Mouse (Mus musculus): Measurements from ENCODE around the gene Sh3gl3. TPM values are rescaled to one million over a fixed set of nuclear protein-coding genes. Genes with fewer than 3 reads are reported as not detected.
A peak's percentile ranks its signal among the peaks of the same experiment; 100 is the strongest.

The Sh3gl3 gene
- 8.9 and 12.9 TPM in 2 replicates for total RNA-seq (2021)
- long read RNA-seq, experiment 1, transcript Sh3gl3-201 (9 exons, 1,647 nt) = major isoform, 17 of 22 reads
- long read RNA-seq, experiment 1, partial matches to known transcripts = 0 of 22 reads
- long read RNA-seq, experiment 1, other reads (novel, unspliced or antisense) = 1 of 22 reads
- long read RNA-seq, experiment 2, transcript Sh3gl3-201 (9 exons, 1,647 nt) = major isoform, 10 of 13 reads
- long read RNA-seq, experiment 2, partial matches to known transcripts = 0 of 13 reads
- long read RNA-seq, experiment 2, other reads (novel, unspliced or antisense) = 1 of 13 reads

- no peak for DNase-seq
These were observed at the start of gene Sh3gl3 for GRCm38 (mm10) chr7:82173540-82173939. TSS of gene Sh3gl3 (plus strand) at chr7:82173840.

GRCm38 (mm10) chr7:82138196-82138595, 35.4 kb upstream of the Sh3gl3 start:
- no peak for DNase-seq

- DNase-seq = no peak
These were observed 26.5 kb upstream of the Sh3gl3 start for GRCm38 (mm10) chr7:82147151-82147550.

- no peak for DNase-seq
These were observed 9.0 kb upstream of the Sh3gl3 start for GRCm38 (mm10) chr7:82164681-82165080.

- DNase-seq = peak; percentile 92
These were observed 1.1 kb downstream of the Sh3gl3 start for GRCm38 (mm10) chr7:82174571-82175326.

- DNase-seq = no peak
These were observed 1.7 kb downstream of the Sh3gl3 start for GRCm38 (mm10) chr7:82175327-82175721.

- no peak for DNase-seq
These were observed 2.6 kb downstream of the Sh3gl3 start for GRCm38 (mm10) chr7:82176192-82176591.

GRCm38 (mm10) chr7:82177336-82177735, 3.7 kb downstream of the Sh3gl3 start:
- DNase-seq = peak; percentile 70

GRCm38 (mm10) chr7:82180919-82181318, 7.3 kb downstream of the Sh3gl3 start:
- no peak for DNase-seq

- no peak for DNase-seq
These were observed 9.1 kb downstream of the Sh3gl3 start for GRCm38 (mm10) chr7:82182781-82183180.

- no peak for DNase-seq
These were observed 18.0 kb downstream of the Sh3gl3 start for GRCm38 (mm10) chr7:82191604-82192003.

- no peak for DNase-seq
These were observed 18.9 kb downstream of the Sh3gl3 start for GRCm38 (mm10) chr7:82192512-82192911.

GRCm38 (mm10) chr7:82203111-82203510, 29.5 kb downstream of the Sh3gl3 start:
- no peak for DNase-seq

GRCm38 (mm10) chr7:82204014-82204784, 30.6 kb downstream of the Sh3gl3 start:
- DNase-seq = peak; percentile 31

GRCm38 (mm10) chr7:82204975-82205374, 31.3 kb downstream of the Sh3gl3 start:
- DNase-seq = no peak

GRCm38 (mm10) chr7:82206787-82207186, 33.1 kb downstream of the Sh3gl3 start:
- no peak for DNase-seq

- no peak for DNase-seq
These were observed 47.8 kb downstream of the Sh3gl3 start for GRCm38 (mm10) chr7:82221380-82221933.

- no peak for DNase-seq
These were observed 50.5 kb downstream of the Sh3gl3 start for GRCm38 (mm10) chr7:82223906-82224846.

- DNase-seq = no peak
These were observed 59.6 kb downstream of the Sh3gl3 start for GRCm38 (mm10) chr7:82233201-82233600.

GRCm38 (mm10) chr7:82234010-82234897, 60.6 kb downstream of the Sh3gl3 start:
- DNase-seq = no peak

Measured in adrenal gland, postnatal 14 days (tissue).